Comparison of ENCODE assay signal across 8 mouse cellular contexts in genomic region chr9:5345291-5345898, GRCm38 (mm10). TPM values are rescaled to one million over a fixed set of nuclear protein-coding genes. Genes with fewer than 3 reads are reported as not detected.
DNase-seq lines count a peak whose midpoint lies in the region; TF ChIP-seq lines count a peak whose summit lies in the region.

Casp12 (plus strand) TSS chr9:5345430.

- intact Hi-C loops in heart, postnatal 36 days (cut with DNase I) = no loop called here

- TF ChIP-seq EP300 in CH12.LX (IDR thresholded peaks at IDR 0.05; ENCODE audit: low read length) = no peak

- no peaks in the 10 kb centered on the region for H3K79me2 ChIP-seq in CH12.LX (replicated peaks; ENCODE audit: control insufficient read depth, extremely low read depth, insufficient read depth, poor library complexity, severe bottlenecking)

- no peak for TF ChIP-seq POLR2A in CH12.LX (IDR thresholded peaks at IDR 0.05; ENCODE audit: low read depth, low read length)

- DNase-seq in CH12.LX (ENCODE audit: extremely low read depth) = no peak
- peak; percentile 38 to 57 for DNase-seq in adrenal gland, postnatal 36 days
- DNase-seq in heart, postnatal 36 days = peak; percentile 29 to 33
- DNase-seq in lung, postnatal 10 days = peak; percentile 18
- no peak for DNase-seq in cerebellum, postnatal 36 days
- DNase-seq in embryo, embryonic 10.5 days (ENCODE audit: low spot score) = no peak
- no peak for DNase-seq in thymus, postnatal 25 days
- no peak for DNase-seq in right cerebral cortex, postnatal 4 days

- no peak for TF ChIP-seq RAD21 in CH12.LX (IDR thresholded peaks at IDR 0.05; ENCODE audit: low read depth, low read length)

- H3K4me2 ChIP-seq in CH12.LX (ENCODE audit: insufficient read depth, low read depth, poor library complexity, severe bottlenecking) = peak within 1 kb of the TSS; percentile 56; the same call in 1 of the 2 replicates

- dilution Hi-C loops in CH12.LX (cut with MboI; ENCODE audit: extremely low pct_ligation_motif_present, extremely low pct_unique_long_range_greater_than_20kb, low sequenced_read_pairs) = no loop called here

- H3K9me3 ChIP-seq in CH12.LX (replicated peaks; ENCODE audit: low read length) = no peaks in the 10 kb centered on the region

- in situ Hi-C loops in CH12.LX (cut with MboI; ENCODE audit: low pct_ligation_motif_present, low pct_unique_long_range_greater_than_20kb, low sequenced_read_pairs) = no loop called here

- peak within 1 kb of the TSS; percentile 39; the same call in 1 of the 2 replicates for H3K9ac ChIP-seq in CH12.LX (ENCODE audit: insufficient read depth, low read depth)

- TF ChIP-seq CTCF in CH12.LX (conservative IDR thresholded peaks at IDR 0.05 in 1 of 2, IDR thresholded peaks at IDR 0.05 in 1 of 2; ENCODE audit: low read depth in 2 of 2, low read length in 2 of 2) = no peak

- no peaks in the 10 kb centered on the region for H3K36me3 ChIP-seq in CH12.LX (replicated peaks in 1 of 2; ENCODE audit: control insufficient read depth in 1 of 2, insufficient read depth in 1 of 2, low read length in 1 of 2)

- no peak within 1 kb of the TSS for H3K27ac ChIP-seq in CH12.LX (ENCODE audit: insufficient read depth, low read depth)

- H3K4me3 ChIP-seq in CH12.LX (replicated peaks in 1 of 3; ENCODE audit: low read depth in 2 of 3, low read length in 2 of 3, poor library complexity in 1 of 3) = no peak within 1 kb of the TSS

- no peaks in the 10 kb centered on the region for H3K27me3 ChIP-seq in CH12.LX (replicated peaks)

- H3K4me1 ChIP-seq in CH12.LX (ENCODE audit: control insufficient read depth in 1 of 2, insufficient read depth in 2 of 2) = no peaks in the 10 kb centered on the region

TF ChIP-seq in CH12.LX, 34 proteins besides CTCF, POLR2A, EP300 and RAD21:
- TF ChIP-seq CHD2 (IDR thresholded peaks at IDR 0.05; ENCODE audit: low read length) (no peak), GABPA (IDR thresholded peaks at IDR 0.05; ENCODE audit: insufficient replicate concordance, low read depth, low read length) (no peak), BHLHE40 (IDR thresholded peaks at IDR 0.05; ENCODE audit: low read depth, low read length) (no peak), JUN (IDR thresholded peaks at IDR 0.05; ENCODE audit: insufficient read depth, low read depth, low read length) (no peak), ETS1 (conservative IDR thresholded peaks at IDR 0.05; ENCODE audit: low read depth, low read length) (no peak), TCF12 (IDR thresholded peaks at IDR 0.05; ENCODE audit: low read depth, low read length) (no peak), TBP (conservative IDR thresholded peaks at IDR 0.05; ENCODE audit: low read depth, low read length) (no peak), JUND (conservative IDR thresholded peaks at IDR 0.05; ENCODE audit: low read depth, low read length) (no peak), USF2 (conservative IDR thresholded peaks at IDR 0.05; ENCODE audit: low read depth, low read length) (no peak), MAZ (IDR thresholded peaks at IDR 0.05; ENCODE audit: low read depth, low read length) (no peak), IRF4 (IDR thresholded peaks at IDR 0.05; ENCODE audit: low read depth, low read length) (no peak), MAX (IDR thresholded peaks at IDR 0.05; ENCODE audit: low read length) (no peak), ZNF384 (IDR thresholded peaks at IDR 0.05; ENCODE audit: low read depth, low read length) (no peak), SIN3A (IDR thresholded peaks at IDR 0.05; ENCODE audit: low read length) (no peak), ZMIZ1 (IDR thresholded peaks at IDR 0.05; ENCODE audit: low read depth, low read length) (no peak), UBTF (IDR thresholded peaks at IDR 0.05; ENCODE audit: low read depth, low read length) (no peak), E2F4 (IDR thresholded peaks at IDR 0.05; ENCODE audit: insufficient replicate concordance, low read depth, low read length) (no peak), MXI1 (IDR thresholded peaks at IDR 0.05; ENCODE audit: low read depth, low read length) (no peak)

RNA-seq across cellular contexts. Expression of gene Casp12, which starts in this region (rescaled TPM):
- 0.17 and 0.34 TPM in 2 replicates for total RNA-seq in CH12.LX (2012; rRNA removed)
- not detected in 2 replicates for total RNA-seq in CH12.LX (2014; rRNA removed)
- not detected in 2 replicates for polyA plus RNA-seq in CH12.LX (2012; ENCODE audit: insufficient read length, low read depth)
- total RNA-seq in adrenal gland, postnatal 36 days (2021) = 10 to 100 TPM; 26.7 to 49.6 TPM
- total RNA-seq in heart, postnatal 36 days (2021) = 1 to 10 TPM; 5.7 to 7.0 TPM

Comparison
In these comparisons a context has a peak if more than half of its experiments do, and no peak if none do; other contexts are left out.
1. RNA of gene Casp12 (total RNA-seq): 26.7 to 49.6 TPM in adrenal gland, postnatal 36 days and 5.7 to 7.0 TPM in heart, postnatal 36 days; 0.17 to 0.34 TPM in CH12.LX; every median in the first group is over 4 times any median in the second.
2. DNase-seq: peak in adrenal gland, postnatal 36 days (2 of 2), heart, postnatal 36 days (2 of 2) and lung, postnatal 10 days (single experiment); none in CH12.LX (single experiment), cerebellum, postnatal 36 days (0 of 2), embryo, embryonic 10.5 days (single experiment), thymus, postnatal 25 days (single experiment) and right cerebral cortex, postnatal 4 days (single experiment).